Mouse (Mus musculus) layer of hippocampus, postnatal 25 days (tissue): ENCODE results near the gene Acot12. TPM values are rescaled to one million over a fixed set of nuclear protein-coding genes. Genes with fewer than 3 reads are reported as not detected.

ENCODE experiments used
- DNase-seq, 2 experiments: peaks; one replicate each; pipeline ENCODE4 v3.0.0; 2022; ENCODE audit warnings: mixed read lengths in 2 of 2, low spot score in 1 of 2; ENCODE audit errors: extremely low spot score in 1 of 2
- microRNA-seq, 2 experiments: library from miRNA; unstranded; fragments of <30 nt; microRNA quantifications; one replicate each; pipeline ENCODE4 v1.2.0; 2021
- total RNA-seq, 2 experiments: library from RNA; stranded (reverse); gene quantifications; 2 replicates each; pipeline ENCODE4 v1.2.3; 2021

The Acot12 gene
- total RNA-seq, 2 experiments from 2014 or later: 0.14 to 0.17 TPM

DNA sequence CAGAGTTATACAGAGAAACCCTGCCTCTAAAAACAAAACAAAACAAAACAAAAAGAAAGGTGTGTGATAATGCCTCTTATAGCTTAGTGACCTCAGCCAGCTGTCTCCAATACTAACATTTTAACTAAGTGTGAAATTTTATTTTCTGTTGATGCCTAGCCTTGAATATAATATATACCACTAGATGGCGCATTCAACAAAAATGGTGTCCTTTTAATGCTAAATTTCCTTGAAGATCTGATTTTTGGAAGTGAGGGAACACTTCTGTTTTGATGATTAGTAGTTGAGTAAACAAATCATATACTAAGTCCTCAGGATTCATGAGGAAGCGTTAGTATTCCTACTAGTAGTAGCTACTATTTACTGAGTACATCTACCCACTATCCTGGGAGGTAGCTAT lies 68.2 kb downstream of the Acot12 start:
- no peak for DNase-seq

DNA sequence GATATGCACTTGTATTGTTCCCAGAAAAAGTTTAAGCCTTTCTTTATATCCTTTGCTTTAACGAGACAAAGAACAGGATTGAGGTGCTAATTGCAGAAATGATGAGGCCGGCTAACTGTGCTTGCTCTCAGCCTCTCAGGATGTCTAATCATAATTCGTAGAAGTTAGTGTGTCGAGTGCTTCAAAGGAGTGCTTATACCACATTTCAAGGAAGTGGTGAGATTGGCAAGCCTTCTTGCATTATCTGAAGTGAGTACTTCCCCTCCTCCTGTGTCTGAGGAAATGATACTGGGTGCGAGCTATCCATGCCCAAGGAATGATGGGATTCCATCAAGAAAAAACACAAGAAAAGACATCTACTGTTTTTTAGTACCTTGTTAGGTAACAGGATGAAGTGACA lies 73.4 kb downstream of the Acot12 start:
- DNase-seq: no peak

DNA sequence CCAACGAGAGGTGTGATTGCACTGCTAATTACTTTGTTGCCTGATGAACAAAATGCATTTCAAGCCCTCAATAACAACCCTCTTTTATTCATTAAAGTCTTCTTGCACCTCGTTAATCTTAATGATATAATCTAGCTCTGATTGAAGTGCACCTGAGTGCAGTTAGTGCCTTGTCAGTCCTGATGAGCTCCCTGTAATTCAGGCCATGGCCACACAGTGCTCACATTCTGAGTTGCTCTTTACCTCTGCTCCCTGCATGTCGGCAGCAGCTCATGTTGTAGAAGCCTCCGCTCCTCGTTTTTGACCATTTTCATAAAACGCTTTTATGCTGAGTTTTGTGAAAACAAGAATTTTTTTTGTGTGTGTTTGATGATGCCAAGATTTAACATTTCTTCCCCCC lies 82.4 kb downstream of the Acot12 start:
- DNase-seq: no peak

DNA sequence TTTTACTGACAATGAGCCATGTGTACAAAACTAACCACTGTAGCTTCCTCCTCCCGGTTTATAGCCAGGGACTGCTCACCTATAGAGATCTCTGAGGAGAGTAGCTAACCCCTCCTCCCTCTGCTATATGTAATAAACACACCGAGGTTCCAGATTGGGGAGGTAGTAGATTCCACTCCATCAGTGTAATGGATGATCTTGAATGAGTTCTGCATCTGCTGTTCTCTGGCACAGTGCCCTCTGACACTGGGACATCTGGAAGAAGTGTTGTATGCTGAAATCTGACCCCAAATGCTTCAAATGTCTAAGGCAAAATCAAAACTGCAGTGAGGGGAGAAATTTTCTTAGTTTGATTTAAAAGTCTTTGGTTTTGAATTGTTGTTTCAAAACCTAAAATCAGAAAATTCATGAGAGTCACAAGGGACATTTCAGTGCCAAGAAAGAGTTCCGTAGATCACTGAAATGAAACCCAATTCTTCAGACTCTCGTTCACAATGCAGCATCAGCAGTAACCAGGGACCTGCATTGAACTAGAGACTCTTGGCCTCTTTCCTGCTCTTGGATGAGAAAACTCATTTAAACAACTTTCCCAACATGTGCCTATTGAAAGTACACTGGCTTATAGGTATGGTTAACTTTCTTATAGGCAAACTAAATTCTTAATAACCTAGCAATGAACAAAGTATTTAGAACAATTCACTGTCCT lies 83.7 kb downstream of the Acot12 start:
- no peak for DNase-seq

DNA sequence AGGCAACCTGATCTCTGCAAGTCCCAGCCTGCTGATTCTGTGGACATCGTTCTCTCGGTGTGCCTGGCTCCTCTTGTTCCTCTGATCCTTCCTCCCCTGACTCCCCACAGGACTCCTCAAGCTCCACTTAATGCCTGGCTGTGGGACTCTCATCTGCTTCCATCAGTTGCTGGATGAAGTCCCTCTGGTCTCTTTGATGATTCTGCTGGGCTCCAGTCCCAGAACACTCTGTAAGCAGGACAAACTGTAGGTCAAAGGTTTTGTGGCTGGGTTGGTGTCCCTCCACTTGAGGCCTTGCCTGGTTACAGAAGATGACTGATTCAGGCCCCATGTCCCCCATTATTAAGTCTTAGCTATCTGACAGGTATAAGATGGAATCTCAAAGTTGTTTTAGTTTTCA lies 84.8 kb downstream of the Acot12 start:
- DNase-seq: no peak

DNA sequence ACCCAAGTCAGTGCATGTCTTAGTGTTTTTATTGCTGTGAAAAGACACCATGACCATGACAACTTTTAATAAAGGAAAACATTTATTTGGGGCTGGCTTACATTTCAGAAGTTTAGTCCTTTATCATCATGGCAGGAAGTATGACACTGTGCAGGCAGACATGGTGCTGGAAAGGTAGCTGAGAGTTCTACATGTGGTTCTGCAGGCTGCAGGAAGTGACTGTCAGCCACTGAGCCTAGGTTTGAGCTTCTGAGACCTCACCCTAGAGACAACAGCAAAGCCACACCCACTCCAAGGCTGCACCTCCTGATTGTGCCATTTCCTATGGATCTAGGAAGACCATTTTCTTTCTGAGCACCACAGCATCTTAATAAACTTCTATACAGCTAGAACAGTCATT lies 86.6 kb downstream of the Acot12 start:
- no peak for DNase-seq

Small RNAs within 50 kb of the gene (microRNA-seq; reads per million reads assigned to microRNA genes)
- gene Gm27656: 0 reads per million in 2 experiments

Other genes starting within 250 kb of the Acot12 start
- gene Zcchc9, start 66.2 kb downstream of the Acot12 start, total RNA-seq: 10 to 100 TPM; 14.6 to 16.6 TPM
- gene Ckmt2, start 135.4 kb downstream of the Acot12 start, total RNA-seq: under 1 TPM in 1 of 2 experiments, not detected in 1; 0.34 TPM